Mouse (Mus musculus): ENCODE measurements around the gene Tmem131. TPM values are rescaled to one million over a fixed set of nuclear protein-coding genes. Genes with fewer than 3 reads are reported as not detected.

The Tmem131 gene
- 11.0 and 11.1 TPM in 2 replicates for polyA plus RNA-seq (2015; fragmentation: Nextera tagmentation; extraction: Ambion mirVana)

- Histone ChIP-seq H3K4me1 (replicated peaks; ENCODE audit: control insufficient read depth, insufficient read depth, low read length) (peaks cover 4% of the 10 kb centered on the region; the same call in 1 of the 2 replicates), H3K27ac (ENCODE audit: low read length) (no peak within 1 kb of the TSS), H3K4me3 (ENCODE audit: low read length) (no peak within 1 kb of the TSS), H3K27me3 (ENCODE audit: control insufficient read depth, insufficient read depth, low read depth, low read length) (no peaks in the 10 kb centered on the region), H3K9ac (ENCODE audit: low read length) (no peak within 1 kb of the TSS), H3K36me3 (ENCODE audit: control insufficient read depth, insufficient read depth, low read length) (no peaks in the 10 kb centered on the region), H3K4me2 (ENCODE audit: low read depth, low read length) (no peak within 1 kb of the TSS), H3K9me3 (ENCODE audit: control insufficient read depth, low read length) (no peaks in the 10 kb centered on the region)
- ATAC-seq (ENCODE audit: low read depth): no peak
- WGBS: 60% methylated on average over 5 of the region's 5 CpGs
Measured at GRCm38 (mm10) chr1:36943653-36944052, at the start of gene Tmem131. Gene Tmem131, minus strand, starts transcription at chr1:36943666.

- no peak for ATAC-seq (ENCODE audit: low read depth)
- Histone ChIP-seq H3K4me3 (ENCODE audit: low read length) (no peak overlapping the region), H3K4me2 (ENCODE audit: low read depth, low read length) (no peak overlapping the region), H3K4me1 (replicated peaks; ENCODE audit: control insufficient read depth, insufficient read depth, low read length) (no peaks in the 10 kb centered on the region), H3K27ac (ENCODE audit: low read length) (no peak overlapping the region), H3K9ac (ENCODE audit: low read length) (no peak overlapping the region), H3K36me3 (ENCODE audit: control insufficient read depth, insufficient read depth, low read length) (no peaks in the 10 kb centered on the region), H3K9me3 (ENCODE audit: control insufficient read depth, low read length) (no peaks in the 10 kb centered on the region), H3K27me3 (ENCODE audit: control insufficient read depth, insufficient read depth, low read depth, low read length) (no peaks in the 10 kb centered on the region)
- WGBS: 71% methylated on average over 6 of the region's 6 CpGs
Measured at GRCm38 (mm10) chr1:36988561-36988960, 45.1 kb upstream of the Tmem131 start.

GRCm38 (mm10) chr1:36988161-36988560 is 44.7 kb upstream of the Tmem131 start:
- no peaks in the 10 kb centered on the region for H3K4me1 ChIP-seq (replicated peaks; ENCODE audit: control insufficient read depth, insufficient read depth, low read length)
- WGBS: 86% methylated on average over 6 of the region's 6 CpGs
- H3K4me3 ChIP-seq (ENCODE audit: low read length): no peak overlapping the region
- no peak overlapping the region for H3K9ac ChIP-seq (ENCODE audit: low read length)
- H3K9me3 ChIP-seq (ENCODE audit: control insufficient read depth, low read length): no peaks in the 10 kb centered on the region
- ATAC-seq (ENCODE audit: low read depth): no peak
- H3K27ac ChIP-seq (ENCODE audit: low read length): no peak overlapping the region
- no peaks in the 10 kb centered on the region for H3K27me3 ChIP-seq (ENCODE audit: control insufficient read depth, insufficient read depth, low read depth, low read length)
- H3K36me3 ChIP-seq (ENCODE audit: control insufficient read depth, insufficient read depth, low read length): no peaks in the 10 kb centered on the region
- H3K4me2 ChIP-seq (ENCODE audit: low read depth, low read length): no peak overlapping the region

GRCm38 (mm10) chr1:36987172-36988148 is 44.0 kb upstream of the Tmem131 start:
- no peak overlapping the region for H3K4me3 ChIP-seq (ENCODE audit: low read length)
- no peak overlapping the region for H3K27ac ChIP-seq (ENCODE audit: low read length)
- H3K36me3 ChIP-seq (ENCODE audit: control insufficient read depth, insufficient read depth, low read length): no peaks in the 10 kb centered on the region
- 73% methylated on average over 10 of the region's 10 CpGs for WGBS
- ATAC-seq (ENCODE audit: low read depth): no peak
- H3K9me3 ChIP-seq (ENCODE audit: control insufficient read depth, low read length): no peaks in the 10 kb centered on the region
- H3K4me2 ChIP-seq (ENCODE audit: low read depth, low read length): no peak overlapping the region
- H3K27me3 ChIP-seq (ENCODE audit: control insufficient read depth, insufficient read depth, low read depth, low read length): no peaks in the 10 kb centered on the region
- no peaks in the 10 kb centered on the region for H3K4me1 ChIP-seq (replicated peaks; ENCODE audit: control insufficient read depth, insufficient read depth, low read length)
- H3K9ac ChIP-seq (ENCODE audit: low read length): no peak overlapping the region

- ATAC-seq (ENCODE audit: low read depth): no peak
- Histone ChIP-seq H3K9me3 (ENCODE audit: control insufficient read depth, low read length) (no peaks in the 10 kb centered on the region), H3K4me2 (ENCODE audit: low read depth, low read length) (no peak overlapping the region), H3K9ac (ENCODE audit: low read length) (no peak overlapping the region), H3K27ac (ENCODE audit: low read length) (no peak overlapping the region), H3K27me3 (ENCODE audit: control insufficient read depth, insufficient read depth, low read depth, low read length) (no peaks in the 10 kb centered on the region), H3K36me3 (ENCODE audit: control insufficient read depth, insufficient read depth, low read length) (no peaks in the 10 kb centered on the region), H3K4me1 (replicated peaks; ENCODE audit: control insufficient read depth, insufficient read depth, low read length) (no peaks in the 10 kb centered on the region), H3K4me3 (ENCODE audit: low read length) (no peak overlapping the region)
- WGBS: 65% methylated on average over 14 of the region's 14 CpGs
Measured at GRCm38 (mm10) chr1:36986396-36987160, 43.1 kb upstream of the Tmem131 start.

GRCm38 (mm10) chr1:36985896-36986295 is 42.4 kb upstream of the Tmem131 start:
- Histone ChIP-seq H3K27me3 (ENCODE audit: control insufficient read depth, insufficient read depth, low read depth, low read length) (no peaks in the 10 kb centered on the region), H3K4me1 (replicated peaks; ENCODE audit: control insufficient read depth, insufficient read depth, low read length) (no peaks in the 10 kb centered on the region), H3K9me3 (ENCODE audit: control insufficient read depth, low read length) (no peaks in the 10 kb centered on the region), H3K4me3 (ENCODE audit: low read length) (no peak overlapping the region), H3K27ac (ENCODE audit: low read length) (no peak overlapping the region), H3K36me3 (ENCODE audit: control insufficient read depth, insufficient read depth, low read length) (no peaks in the 10 kb centered on the region), H3K4me2 (ENCODE audit: low read depth, low read length) (no peak overlapping the region), H3K9ac (ENCODE audit: low read length) (no peak overlapping the region)
- ATAC-seq (ENCODE audit: low read depth): no peak
- WGBS: 55% methylated on average over 6 of the region's 6 CpGs

- no peak for ATAC-seq (ENCODE audit: low read depth)
- WGBS: 35% methylated on average over 6 of the region's 6 CpGs
- no peaks in the 10 kb centered on the region for H3K36me3 ChIP-seq (ENCODE audit: control insufficient read depth, insufficient read depth, low read length)
- no peak overlapping the region for H3K4me2 ChIP-seq (ENCODE audit: low read depth, low read length)
- H3K4me1 ChIP-seq (replicated peaks; ENCODE audit: control insufficient read depth, insufficient read depth, low read length): no peaks in the 10 kb centered on the region
- no peak overlapping the region for H3K27ac ChIP-seq (ENCODE audit: low read length)
- no peaks in the 10 kb centered on the region for H3K27me3 ChIP-seq (ENCODE audit: control insufficient read depth, insufficient read depth, low read depth, low read length)
- no peak overlapping the region for H3K4me3 ChIP-seq (ENCODE audit: low read length)
- H3K9ac ChIP-seq (ENCODE audit: low read length): no peak overlapping the region
- no peaks in the 10 kb centered on the region for H3K9me3 ChIP-seq (ENCODE audit: control insufficient read depth, low read length)
Measured at GRCm38 (mm10) chr1:36984406-36984805, 40.9 kb upstream of the Tmem131 start.

- no peak overlapping the region for H3K27ac ChIP-seq (ENCODE audit: low read length)
- ATAC-seq (ENCODE audit: low read depth): no peak
- no peak overlapping the region for H3K4me3 ChIP-seq (ENCODE audit: low read length)
- no peaks in the 10 kb centered on the region for H3K4me1 ChIP-seq (replicated peaks; ENCODE audit: control insufficient read depth, insufficient read depth, low read length)
- H3K9ac ChIP-seq (ENCODE audit: low read length): no peak overlapping the region
- H3K36me3 ChIP-seq (ENCODE audit: control insufficient read depth, insufficient read depth, low read length): no peaks in the 10 kb centered on the region
- no peak overlapping the region for H3K4me2 ChIP-seq (ENCODE audit: low read depth, low read length)
- 32% methylated on average over 4 of the region's 4 CpGs for WGBS
- no peaks in the 10 kb centered on the region for H3K27me3 ChIP-seq (ENCODE audit: control insufficient read depth, insufficient read depth, low read depth, low read length)
- no peaks in the 10 kb centered on the region for H3K9me3 ChIP-seq (ENCODE audit: control insufficient read depth, low read length)
Measured at GRCm38 (mm10) chr1:36983754-36984153, 40.3 kb upstream of the Tmem131 start.
